Mouse (Mus musculus) heart, embryonic 11.5 days (tissue): ENCODE data around the gene Gstcd. TPM values are rescaled to one million over a fixed set of nuclear protein-coding genes. Genes with fewer than 3 reads are reported as not detected.

Source experiments
- ATAC-seq: fragments of 200-750 bp; cut with Nextera tagmentation; replicated peaks from 2 replicates; pipeline ENCODE4 v1.8.0; 2017; ENCODE audit warnings: moderate library complexity; ENCODE audit not compliant: insufficient number of reproducible peaks, low FRiP score, low TSS enrichment
- H3K27ac ChIP-seq: fragments of 300-500 bp; sonication (generic); 2 replicates; pipeline ENCODE4 v1.5.1; 2014; ENCODE audit warnings: mild to moderate bottlenecking, low read depth, low read length
- H3K27me3 ChIP-seq: fragments of 300-500 bp; sonication (generic); 2 replicates; pipeline ENCODE4 v1.6.1; 2014; ENCODE audit warnings: mild to moderate bottlenecking, low read length, mixed read lengths; ENCODE audit not compliant: control insufficient read depth, insufficient read depth
- H3K36me3 ChIP-seq: fragments of 300-500 bp; sonication (generic); 2 replicates; pipeline ENCODE4 v1.6.1; 2014; ENCODE audit warnings: mild to moderate bottlenecking, low read length, moderate library complexity, mixed read lengths; ENCODE audit not compliant: control insufficient read depth, insufficient read depth
- H3K4me1 ChIP-seq: fragments of 300-500 bp; sonication (generic); 2 replicates; pipeline ENCODE4 v1.6.1; 2014; ENCODE audit warnings: low read length; ENCODE audit not compliant: control insufficient read depth, insufficient read depth
- H3K4me2 ChIP-seq: fragments of 300-500 bp; sonication (generic); 2 replicates; pipeline ENCODE4 v1.6.1; 2014; ENCODE audit warnings: mild to moderate bottlenecking, moderate library complexity
- H3K4me3 ChIP-seq: fragments of 300-500 bp; sonication (generic); 2 replicates; pipeline ENCODE4 v1.5.1; 2014; ENCODE audit warnings: low read depth, low read length
- H3K9ac ChIP-seq: fragments of 300-500 bp; sonication (generic); 2 replicates; pipeline ENCODE4 v1.6.1; 2014; ENCODE audit warnings: mild to moderate bottlenecking, low read depth, low read length, moderate library complexity
- H3K9me3 ChIP-seq: fragments of 300-500 bp; sonication (generic); replicated peaks from 2 replicates; pipeline ENCODE4 v1.6.1; 2016; ENCODE audit warnings: low read length; ENCODE audit not compliant: control insufficient read depth
- WGBS: fragments of 180-500 bp; shearing (Covaris S2); extraction: QIAGEN DNeasy Blood & Tissue Kit; methylation state at CpG from one replicate; pipeline ENCODE4 v1.1.7; 2014; ENCODE audit not compliant: insufficient replicate concordance; 5-methylcytosine and 5-hydroxymethylcytosine counted together
- polyA plus RNA-seq: library from polyadenylated mRNA; unstranded; fragments of >200 nt; fragmentation: Nextera tagmentation; extraction: Ambion mirVana; gene quantifications from 2 replicates; pipeline ENCODE4 v1.2.1, GENCODE M21; 2014

The Gstcd gene
- polyA plus RNA-seq, 1 experiment from 2014 or later = 8.4 TPM

- Histone ChIP-seq H3K9ac (peak overlapping the region; percentile 70), H3K4me1 (no peaks in the 10 kb centered on the region; the same call in 1 of the 2 replicates), H3K9me3 (no peaks in the 10 kb centered on the region), H3K36me3 (no peaks in the 10 kb centered on the region), H3K4me3 (peak overlapping the region; percentile 73), H3K27me3 (no peaks in the 10 kb centered on the region; the same call in 1 of the 2 replicates), H3K27ac (no peak overlapping the region), H3K4me2 (peak overlapping the region; percentile 87)
- peak; percentile 18; the same call in 1 of the 2 replicates for ATAC-seq
- 7% methylated on average over 7 of the region's 7 CpGs for WGBS
These were observed 141.3 kb downstream of the Gstcd start for GRCm38 (mm10) chr3:132950529-132950880.

DNA sequence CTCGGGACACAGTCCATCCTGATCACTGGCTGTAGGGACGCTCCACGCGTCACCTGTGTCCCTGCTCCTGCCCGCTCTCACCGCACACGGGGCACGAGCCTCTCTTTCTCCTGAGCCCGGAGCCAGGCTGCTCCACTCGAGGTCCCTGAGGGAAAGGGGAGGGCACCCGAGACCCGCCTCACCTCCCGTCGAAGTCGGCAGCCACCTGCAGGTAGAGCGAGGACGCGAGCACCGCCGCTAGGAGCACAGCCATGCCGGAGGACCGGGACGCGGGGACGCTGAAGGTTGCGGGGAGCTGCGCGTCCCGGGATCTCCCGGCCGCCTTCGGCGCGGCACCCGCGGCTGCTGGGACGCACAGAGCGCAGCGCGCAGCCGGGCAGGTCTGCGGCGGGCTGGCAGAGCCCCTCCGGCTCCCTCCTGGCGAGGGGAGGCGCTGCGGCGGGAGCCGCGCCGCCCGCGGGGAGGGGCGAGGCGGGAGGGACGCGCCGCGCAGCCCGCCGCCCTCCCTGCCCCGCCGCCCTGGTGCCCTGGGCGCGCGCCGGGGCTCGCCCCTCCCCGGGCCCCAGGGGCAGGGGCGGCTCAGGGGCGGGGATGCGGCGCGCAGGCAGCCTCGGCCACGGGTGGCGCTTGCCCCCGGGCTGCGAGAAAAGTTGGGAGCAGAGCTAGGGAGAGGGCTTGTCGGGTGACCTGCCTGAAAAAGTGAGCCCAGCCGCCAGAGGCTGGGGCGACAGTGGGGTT lies 141.9 kb downstream of the Gstcd start, which contains the start of gene Npnt:
Gene Npnt (minus strand): TSS at position 501 of the 738 bp plus-strand sequence.
- no peaks in the 10 kb centered on the region for H3K9me3 ChIP-seq
- H3K27ac ChIP-seq = no peak within 1 kb of the TSS
- H3K4me3 ChIP-seq = peak within 1 kb of the TSS; percentile 73
- peak; percentile 77 for ATAC-seq
- H3K4me1 ChIP-seq = peaks cover 4% of the 10 kb centered on the region; the same call in 1 of the 2 replicates
- no peaks in the 10 kb centered on the region; the same call in 1 of the 2 replicates for H3K27me3 ChIP-seq
- peak within 1 kb of the TSS; percentile 87 for H3K4me2 ChIP-seq
- H3K36me3 ChIP-seq = no peaks in the 10 kb centered on the region
- H3K9ac ChIP-seq = peak within 1 kb of the TSS; percentile 70
- under 1% methylated on average over 74 of the region's 82 CpGs for WGBS

- Histone ChIP-seq H3K4me2 (peak overlapping the region; percentile 87), H3K9ac (peak overlapping the region; percentile 70), H3K4me1 (peaks cover 10% of the 10 kb centered on the region), H3K9me3 (no peaks in the 10 kb centered on the region), H3K36me3 (no peaks in the 10 kb centered on the region), H3K4me3 (peak overlapping the region; percentile 73), H3K27ac (no peak overlapping the region), H3K27me3 (no peaks in the 10 kb centered on the region; the same call in 1 of the 2 replicates)
- WGBS = 1% methylated on average over 26 of the region's 26 CpGs
- 0 out of 2 replicates have a peak, but pooled peaks have one; percentile 40 for ATAC-seq
These were observed 142.4 kb downstream of the Gstcd start for GRCm38 (mm10) chr3:132949380-132949790.

- H3K9ac ChIP-seq = no peak overlapping the region
- H3K4me2 ChIP-seq = peak overlapping the region; percentile 87
- H3K36me3 ChIP-seq = no peaks in the 10 kb centered on the region
- H3K27ac ChIP-seq = no peak overlapping the region
- no peaks in the 10 kb centered on the region for H3K9me3 ChIP-seq
- peaks cover 14% of the 10 kb centered on the region for H3K4me1 ChIP-seq
- WGBS = 14% methylated on average over 7 of the region's 7 CpGs
- no peak for ATAC-seq
- H3K27me3 ChIP-seq = no peaks in the 10 kb centered on the region; the same call in 1 of the 2 replicates
- no peak overlapping the region for H3K4me3 ChIP-seq
These were observed 143.5 kb downstream of the Gstcd start for GRCm38 (mm10) chr3:132948298-132948795.

DNA sequence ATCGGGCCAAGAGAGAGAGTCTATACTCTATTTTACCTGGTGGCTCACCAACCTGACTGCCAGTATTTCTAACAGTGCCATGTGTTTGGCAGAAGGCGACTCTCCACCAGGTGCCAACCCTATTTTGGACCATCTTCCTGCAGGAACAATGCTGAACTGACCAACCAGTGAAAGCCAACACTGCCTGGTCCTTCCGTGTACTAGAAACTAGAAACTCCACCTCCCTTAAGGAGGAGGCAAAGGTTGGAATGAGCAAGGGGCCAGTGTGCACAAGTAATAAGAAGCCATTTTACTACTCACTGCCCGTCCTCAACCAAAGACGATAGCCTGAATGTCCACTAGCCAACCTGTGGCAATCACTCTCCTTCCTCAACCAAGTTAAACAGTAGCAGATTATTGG lies 145.7 kb downstream of the Gstcd start:
- H3K36me3 ChIP-seq = no peaks in the 10 kb centered on the region
- WGBS = 86% methylated on average over 5 of the region's 5 CpGs
- H3K27ac ChIP-seq = no peak overlapping the region
- peaks cover 14% of the 10 kb centered on the region for H3K4me1 ChIP-seq
- ATAC-seq = no peak
- no peaks in the 10 kb centered on the region for H3K9me3 ChIP-seq
- H3K9ac ChIP-seq = no peak overlapping the region
- no peak overlapping the region for H3K4me2 ChIP-seq
- no peak overlapping the region for H3K4me3 ChIP-seq
- H3K27me3 ChIP-seq = no peaks in the 10 kb centered on the region; the same call in 1 of the 2 replicates

- Histone ChIP-seq H3K27ac (no peak overlapping the region), H3K4me3 (no peak overlapping the region), H3K27me3 (no peaks in the 10 kb centered on the region; the same call in 1 of the 2 replicates), H3K4me2 (no peak overlapping the region), H3K4me1 (peaks cover 14% of the 10 kb centered on the region), H3K9ac (no peak overlapping the region), H3K9me3 (no peaks in the 10 kb centered on the region), H3K36me3 (no peaks in the 10 kb centered on the region)
- 75% methylated on average over 7 of the region's 7 CpGs for WGBS
- no peak for ATAC-seq
These were observed 146.2 kb downstream of the Gstcd start for GRCm38 (mm10) chr3:132945669-132946068.

GRCm38 (mm10) chr3:132944609-132945008 lies 147.2 kb downstream of the Gstcd start:
- WGBS = 42% methylated on average over 3 of the region's 3 CpGs
- no peak overlapping the region for H3K27ac ChIP-seq

DNA sequence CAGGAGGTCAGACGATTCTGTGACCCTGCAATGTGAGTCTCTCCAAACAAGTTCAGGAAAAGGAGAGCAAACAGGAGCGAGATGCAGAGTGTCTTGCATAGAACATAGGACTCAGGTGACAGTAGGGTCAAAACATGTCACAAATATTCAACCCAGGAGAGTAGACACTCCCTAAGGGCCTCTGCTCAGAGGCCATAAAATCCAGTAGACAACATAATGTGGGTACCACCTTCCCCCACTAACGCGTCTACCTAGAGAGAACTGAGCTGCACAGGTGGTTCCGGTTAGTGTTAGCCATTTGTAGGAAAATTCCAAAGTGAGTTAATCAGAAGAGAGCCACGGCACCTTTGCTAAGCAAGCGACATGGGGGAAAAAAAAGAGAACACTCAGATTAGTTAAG lies 147.6 kb downstream of the Gstcd start:
- no peak for ATAC-seq
- peaks cover 14% of the 10 kb centered on the region for H3K4me1 ChIP-seq
- no peak overlapping the region for H3K4me2 ChIP-seq
- no peaks in the 10 kb centered on the region for H3K36me3 ChIP-seq
- no peaks in the 10 kb centered on the region; the same call in 1 of the 2 replicates for H3K27me3 ChIP-seq
- H3K27ac ChIP-seq = no peak overlapping the region
- H3K9me3 ChIP-seq = no peaks in the 10 kb centered on the region
- no peak overlapping the region for H3K4me3 ChIP-seq
- WGBS = 54% methylated on average over 7 of the region's 7 CpGs
- H3K9ac ChIP-seq = no peak overlapping the region

More at GRCm38 (mm10) chr3:132944609-132945008, 147.2 kb downstream of the Gstcd start:
- no peak overlapping the region for H3K4me3 ChIP-seq
- no peak overlapping the region for H3K9ac ChIP-seq
- no peak overlapping the region for H3K4me2 ChIP-seq
- peaks cover 14% of the 10 kb centered on the region for H3K4me1 ChIP-seq
- no peaks in the 10 kb centered on the region; the same call in 1 of the 2 replicates for H3K27me3 ChIP-seq
- no peak for ATAC-seq
- H3K36me3 ChIP-seq = no peaks in the 10 kb centered on the region
- no peaks in the 10 kb centered on the region for H3K9me3 ChIP-seq
